Mouse (Mus musculus) stomach, postnatal 0 days (tissue): ENCODE results near the gene Commd6.

Experiments
- CTCF ChIP-seq: IDR thresholded peaks from 2 replicates; pipeline ENCODE4 v1.5.1; 2016; ENCODE audit warnings: antibody characterized with exemption, low read depth, mild to moderate bottlenecking, moderate library complexity
- EP300 ChIP-seq: optimal IDR thresholded peaks from 2 replicates; pipeline ENCODE3; 2016; ENCODE audit warnings: antibody characterized with exemption

GRCm38 (mm10) chr14:101672226-101672625, 31.7 kb upstream of the Commd6 start:
- TF ChIP-seq CTCF (no peak), EP300 (no peak)
